Mouse (Mus musculus) bone marrow, adult 2 months (tissue): ENCODE measurements around the gene Ttc1.

ENCODE experiments used
- CTCF ChIP-seq: fragments of 200-500 bp; IDR thresholded peaks from 2 replicates; pipeline ENCODE4 v1.5.1; 2011; ENCODE audit warnings: low read length, control low read depth; ENCODE audit not compliant: control insufficient read depth, insufficient read depth
- POLR2A ChIP-seq: fragments of 200-500 bp; IDR thresholded peaks from 2 replicates; pipeline ENCODE4 v1.6.1; 2011; ENCODE audit warnings: low read depth, mild to moderate bottlenecking, control low read depth, low read length, borderline replicate concordance; ENCODE audit not compliant: control insufficient read depth

DNA sequence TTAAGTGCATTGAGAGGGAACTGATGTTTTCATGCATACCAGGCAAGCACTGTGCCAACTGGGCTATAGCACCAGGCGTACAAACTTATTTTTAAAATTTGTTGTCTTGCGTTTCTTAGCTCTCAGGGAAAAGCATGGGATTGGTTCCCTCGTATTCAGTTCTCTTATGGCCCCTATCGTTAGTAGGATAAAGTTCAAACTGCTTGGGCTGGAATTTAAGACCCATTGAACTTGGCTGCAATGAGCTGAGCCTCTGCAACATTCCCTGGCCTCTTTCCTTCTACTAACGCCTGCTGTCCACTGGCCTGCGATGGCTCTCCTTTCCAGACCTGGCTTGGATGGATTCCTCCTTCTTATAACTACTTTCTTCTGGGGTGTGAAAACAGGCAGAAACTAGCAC, 42.6 kb upstream of the Ttc1 start:
- TF ChIP-seq POLR2A (no peak), CTCF (no peak)
